Mouse (Mus musculus): Measurements from ENCODE around the gene Gal3st2c. TPM values are rescaled to one million over a fixed set of nuclear protein-coding genes. Genes with fewer than 3 reads are reported as not detected.
"Not testable (repeated sequence)": the region's sequence is repeated elsewhere in the genome, so short reads cannot be mapped to it uniquely, and the experiment has no call there.

Gene Gal3st2c
- under 1 TPM; 0.55 to 0.77 TPM for total RNA-seq (2021)

DNA sequence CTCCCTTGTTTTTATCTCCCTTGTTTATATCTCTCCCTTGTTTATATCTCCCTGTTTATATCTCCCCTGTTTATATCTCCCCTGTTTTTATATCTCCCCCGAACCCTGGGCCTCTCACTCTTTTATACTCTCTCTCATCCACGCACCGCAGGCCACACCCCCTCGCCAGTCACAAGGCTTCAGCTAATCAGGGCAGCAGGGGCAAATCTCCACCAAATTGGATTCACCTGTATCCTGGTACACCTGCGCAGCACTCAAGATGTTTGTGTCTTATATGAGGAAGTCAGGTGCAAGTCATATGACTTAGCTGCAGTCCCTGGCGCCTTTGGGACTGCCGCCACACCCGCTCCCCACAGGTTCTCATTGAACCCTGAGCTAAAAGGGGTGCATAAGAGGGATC is at the start of gene Gal3st2c:
TSS of gene Gal3st2c (plus strand) at position 301 of the 400 bp plus-strand sequence.
- DNase-seq; intact Hi-C loops (cut with DNase I): not testable (repeated sequence)

GRCm38 (mm10) chr1:93949087-93949486 is 41.2 kb upstream of the Gal3st2c start:
- intact Hi-C loops (cut with DNase I); DNase-seq: not testable (repeated sequence)

GRCm38 (mm10) chr1:93966489-93966888 is 23.8 kb upstream of the Gal3st2c start:
- intact Hi-C loops (cut with DNase I); DNase-seq: not testable (repeated sequence)

DNA sequence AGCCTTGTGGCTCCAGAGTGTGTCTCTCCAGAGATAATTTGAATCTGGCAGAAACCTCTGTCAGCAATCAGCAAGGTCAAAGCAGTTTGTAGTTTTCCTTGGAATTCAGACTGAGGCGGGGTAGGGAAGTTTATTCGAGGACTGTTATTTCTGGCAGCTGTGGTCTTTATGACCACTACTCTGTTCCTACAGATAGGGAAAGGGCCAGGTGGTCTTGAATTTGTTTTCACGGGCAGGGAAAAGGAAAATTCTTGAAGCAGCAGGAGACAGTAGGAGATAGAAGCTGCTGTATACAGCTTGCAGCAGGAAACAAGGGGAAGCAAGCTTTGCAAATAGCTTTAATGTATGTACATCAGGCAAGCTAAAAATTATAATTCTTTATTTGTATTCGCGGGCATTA is 19.9 kb upstream of the Gal3st2c start:
- DNase-seq; intact Hi-C loops (cut with DNase I): not testable (repeated sequence)

DNA sequence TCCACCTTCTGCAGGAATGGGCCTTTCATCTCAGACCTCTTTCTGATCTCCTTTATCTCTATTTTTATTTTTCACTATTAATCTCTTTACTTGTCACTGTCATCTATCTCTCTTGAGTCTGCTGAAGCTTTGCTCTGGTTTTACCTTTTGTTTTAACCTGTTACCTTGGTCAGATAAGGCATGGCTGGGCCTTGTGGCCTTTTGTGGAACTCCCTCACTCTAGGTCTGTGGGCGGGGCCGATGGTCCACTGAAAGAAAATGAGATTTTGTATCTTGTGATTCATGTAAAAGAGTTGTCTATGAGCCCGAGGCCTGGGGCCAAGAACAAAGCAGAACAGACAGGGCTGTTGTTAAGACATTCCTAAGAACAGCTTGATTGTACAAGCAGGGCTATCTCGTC is 19.5 kb upstream of the Gal3st2c start:
- intact Hi-C loops (cut with DNase I): not testable (repeated sequence)

GRCm38 (mm10) chr1:93975764-93976163 is 14.5 kb upstream of the Gal3st2c start:
- DNase-seq; intact Hi-C loops (cut with DNase I): not testable (repeated sequence)

More for the DNA sequence above, 19.5 kb upstream of the Gal3st2c start:
- not testable (repeated sequence) for DNase-seq

DNA sequence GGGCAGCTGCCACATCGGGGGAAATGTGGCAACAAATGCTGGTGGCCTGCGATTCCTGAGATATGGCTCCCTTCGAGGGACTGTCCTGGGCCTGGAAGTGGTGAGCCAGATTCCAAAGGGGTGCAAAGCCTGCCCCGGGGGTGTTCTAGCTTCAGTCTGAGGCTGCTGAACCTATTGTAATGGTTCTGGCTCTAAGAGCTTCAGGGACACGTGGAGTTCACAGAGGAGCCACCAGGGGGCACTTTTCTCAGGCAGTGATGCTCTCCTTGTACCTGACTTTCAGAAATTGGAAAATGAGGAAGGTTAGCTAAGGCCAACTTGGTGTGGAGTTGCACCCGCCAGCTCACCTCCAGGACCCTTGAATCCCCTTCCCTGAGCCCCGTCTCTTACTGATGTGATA is 12.0 kb upstream of the Gal3st2c start:
- DNase-seq; intact Hi-C loops (cut with DNase I): not testable (repeated sequence)

DNA sequence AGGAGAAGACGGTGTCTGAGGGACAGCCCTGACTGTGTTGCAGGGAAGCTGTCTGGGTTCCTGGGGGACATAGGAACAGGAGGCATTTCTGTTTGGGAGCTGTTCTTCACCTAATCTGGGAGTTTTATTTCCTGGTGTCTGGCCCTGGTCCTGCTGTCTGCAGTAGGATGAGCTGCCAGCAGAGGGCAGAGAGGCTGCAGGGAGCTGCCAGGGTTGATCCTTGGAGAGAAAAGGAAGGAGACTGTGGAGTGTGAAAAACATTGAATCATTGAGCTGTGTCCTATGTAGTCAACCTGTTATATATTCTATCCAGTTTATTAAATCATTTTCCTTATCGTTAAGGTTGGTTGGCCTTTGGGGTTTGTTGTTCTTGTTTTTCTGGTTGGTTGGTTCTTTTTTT is 9.4 kb upstream of the Gal3st2c start:
- intact Hi-C loops (cut with DNase I); DNase-seq: not testable (repeated sequence)

DNA sequence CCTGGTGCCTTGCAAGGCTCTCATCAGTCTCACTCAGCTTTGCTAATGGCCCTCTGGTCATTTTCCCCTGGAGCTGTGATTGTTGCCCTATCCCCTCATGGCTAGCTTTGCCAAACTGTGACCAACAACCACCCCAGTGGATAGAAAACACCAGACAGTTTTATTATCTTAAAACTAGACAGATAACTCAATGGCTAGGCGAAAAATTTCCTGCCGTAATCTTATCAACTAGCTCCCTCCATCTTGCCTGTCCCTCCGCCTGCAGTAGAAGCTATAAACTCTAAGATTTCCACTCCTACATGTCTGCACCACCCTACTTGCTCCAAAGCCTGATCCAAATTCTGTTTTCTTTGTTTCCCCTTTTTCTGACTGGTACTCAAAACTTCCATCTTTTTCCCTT is 4.1 kb upstream of the Gal3st2c start:
- intact Hi-C loops (cut with DNase I): loop anchor here (5.0 kb wide), 1 partner anchor 91 kb away; no protein-coding TSS in a partner anchor
- DNase-seq: no peak

GRCm38 (mm10) chr1:93988786-93989185 is 1.5 kb upstream of the Gal3st2c start:
- intact Hi-C loops (cut with DNase I): loop anchor here (5.0 kb wide), 1 partner anchor 89 kb away; no protein-coding TSS in a partner anchor
- DNase-seq: no peak

- intact Hi-C loops (cut with DNase I); DNase-seq: not testable (repeated sequence)
Observed at GRCm38 (mm10) chr1:93991068-93991467, 759 bp downstream of the Gal3st2c start.

DNA sequence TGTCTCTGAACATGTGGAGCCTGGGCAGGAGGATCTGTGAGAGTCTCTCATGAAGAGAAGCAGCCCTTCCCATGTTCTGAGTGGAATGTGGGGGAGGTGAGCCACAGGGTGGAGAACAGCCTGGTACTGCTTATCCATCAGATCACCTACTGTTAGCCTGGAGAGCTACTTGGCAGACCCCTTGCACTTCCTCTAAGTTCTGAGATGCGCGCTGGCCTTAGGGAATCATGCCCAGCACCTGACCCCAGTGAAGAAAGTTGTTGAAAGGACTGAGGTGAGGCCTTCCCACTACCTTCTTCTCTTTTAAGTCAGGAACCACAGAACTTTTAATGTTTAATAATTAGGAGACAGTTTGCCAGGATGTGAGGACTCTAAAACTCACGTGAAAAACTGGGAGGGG is 1.2 kb downstream of the Gal3st2c start:
- intact Hi-C loops (cut with DNase I); DNase-seq: not testable (repeated sequence)

DNA sequence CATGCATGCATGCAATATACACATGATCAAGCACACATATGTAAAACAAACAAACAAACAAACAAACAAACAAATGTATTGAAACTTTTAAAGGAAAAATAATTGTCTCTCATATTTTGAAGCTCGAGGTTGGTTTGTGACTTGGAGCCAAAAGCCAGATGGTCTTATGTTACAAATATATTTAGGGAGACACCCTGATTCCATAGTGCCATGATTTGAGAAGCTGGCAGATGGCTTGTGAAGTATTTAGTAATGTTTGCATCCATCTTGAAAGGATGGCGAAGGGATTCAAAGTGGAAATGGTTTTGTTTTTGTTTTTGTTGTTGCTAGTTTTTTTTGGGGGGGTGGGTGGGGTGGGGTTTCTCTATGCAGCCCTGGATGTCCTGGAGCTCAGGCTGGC is 10.7 kb downstream of the Gal3st2c start:
- no peak for DNase-seq
- intact Hi-C loops (cut with DNase I): no loop called here

DNA sequence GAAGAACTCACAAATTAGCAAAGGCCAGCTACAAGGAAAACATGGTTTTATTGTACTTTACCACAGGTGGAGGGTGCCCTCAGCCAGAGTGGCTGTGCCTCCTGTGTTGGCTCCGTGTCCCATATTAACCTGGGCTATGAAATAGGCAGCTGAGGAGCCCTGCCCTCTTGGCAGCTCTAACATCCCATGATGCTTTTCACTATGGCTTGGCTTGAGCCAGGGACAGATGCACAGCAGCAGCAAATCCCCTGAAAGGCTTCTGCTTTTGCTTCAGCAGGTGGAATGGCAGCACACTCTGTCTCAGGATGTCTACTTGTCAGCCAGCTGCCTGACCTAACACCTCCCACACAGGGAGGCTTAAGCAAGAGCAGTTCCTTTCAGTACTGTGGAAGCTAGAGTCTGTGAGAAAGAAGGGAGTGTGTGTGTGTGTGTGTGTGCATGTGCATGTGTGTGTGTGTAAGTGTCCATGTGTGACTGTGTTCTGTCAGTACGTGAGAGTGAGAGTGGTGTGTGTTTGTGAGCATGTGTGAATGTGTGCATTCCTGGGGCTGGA is 15.7 kb downstream of the Gal3st2c start:
- DNase-seq; intact Hi-C loops (cut with DNase I): not testable (repeated sequence)

- DNase-seq; intact Hi-C loops (cut with DNase I): not testable (repeated sequence)
Observed at GRCm38 (mm10) chr1:94008826-94009225, 18.5 kb downstream of the Gal3st2c start.

GRCm38 (mm10) chr1:94011643-94012042 is 21.3 kb downstream of the Gal3st2c start:
- intact Hi-C loops (cut with DNase I): no loop called here
- DNase-seq: no peak

- intact Hi-C loops (cut with DNase I): no loop called here
- no peak for DNase-seq
Observed at GRCm38 (mm10) chr1:94020151-94020550, 29.8 kb downstream of the Gal3st2c start, which contains the start of gene Neu4. Gene Neu4, plus strand, starts transcription at chr1:94020451.

DNA sequence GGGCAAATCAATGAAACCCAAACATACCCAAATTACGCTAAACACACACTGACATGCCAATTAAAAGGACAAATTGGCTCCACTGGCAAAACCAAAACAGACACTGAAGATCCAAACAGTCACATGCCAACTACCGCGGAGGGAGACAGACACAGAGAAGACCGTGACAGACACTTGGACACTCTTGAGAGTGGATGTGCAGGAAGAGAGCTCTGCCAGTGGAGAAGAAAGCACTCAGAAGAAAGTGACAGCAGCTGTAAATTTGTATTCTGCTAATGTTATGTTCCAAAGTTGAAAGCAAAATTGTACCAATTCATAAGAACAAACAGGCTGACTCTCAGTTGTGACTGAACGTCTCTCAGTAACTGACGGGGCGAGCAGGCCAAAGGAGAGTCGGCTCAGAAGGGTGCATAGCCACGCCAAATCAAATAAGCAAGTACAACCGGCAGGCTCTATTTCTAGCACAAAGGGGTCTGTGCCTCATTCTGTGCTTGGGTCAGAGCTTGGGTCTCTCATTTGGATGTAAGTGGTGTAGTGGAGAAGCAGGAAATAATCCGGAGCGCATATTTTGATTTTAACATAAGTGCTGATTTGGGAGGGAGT is 37.3 kb downstream of the Gal3st2c start:
- no peak for DNase-seq
- intact Hi-C loops (cut with DNase I): no loop called here

GRCm38 (mm10) chr1:94028741-94029140 is 38.4 kb downstream of the Gal3st2c start:
- no peak for DNase-seq
- intact Hi-C loops (cut with DNase I): no loop called here

- intact Hi-C loops (cut with DNase I): no loop called here
- no peak for DNase-seq
Observed at GRCm38 (mm10) chr1:94033075-94033602, 42.8 kb downstream of the Gal3st2c start.

GRCm38 (mm10) chr1:94034984-94035743 is 44.9 kb downstream of the Gal3st2c start:
- DNase-seq: peak; percentile 90 to 92
- intact Hi-C loops (cut with DNase I): loop anchor here (1.0 kb wide), 1 partner anchor 44 kb away; no protein-coding TSS in a partner anchor

Measured in heart, postnatal 10 days (tissue).